Mouse (Mus musculus) liver, embryonic 14.5 days (tissue): ENCODE data around the gene D430041D05Rik.

Experiments used
- CTCF ChIP-seq: IDR thresholded peaks from 2 replicates; pipeline ENCODE4 v1.5.1; 2016; ENCODE audit warnings: antibody characterized with exemption, low read depth, control low read depth
- EP300 ChIP-seq: IDR thresholded peaks from 2 replicates; pipeline ENCODE4 v1.6.1; 2016; ENCODE audit warnings: antibody characterized with exemption, low read depth

- TF ChIP-seq CTCF (no peak), EP300 (no peak)
Measured at GRCm38 (mm10) chr2:104261741-104262067, 149.1 kb downstream of the D430041D05Rik start.
